Comparison of ENCODE assay signal across 13 mouse cellular contexts in the genomic region with DNA sequence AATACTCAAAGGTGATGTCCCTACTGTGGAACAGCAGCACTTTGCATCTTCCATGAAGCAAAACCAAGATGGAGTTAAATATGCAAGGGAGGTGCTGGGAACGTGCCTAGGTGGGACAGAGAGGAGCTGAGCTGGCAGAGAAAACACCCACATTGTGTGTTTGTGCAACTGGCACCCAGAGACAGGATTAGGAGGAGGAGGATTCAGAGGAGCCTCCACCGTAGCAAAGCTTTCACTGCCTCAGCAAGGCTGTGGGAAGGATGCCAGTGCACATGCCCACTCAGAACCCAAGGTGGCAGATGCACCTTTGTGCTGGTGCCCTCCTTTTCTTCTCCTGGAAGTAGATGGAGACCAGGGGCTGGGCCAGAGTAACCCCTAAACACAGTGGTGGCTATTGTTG. TPM values are rescaled to one million over a fixed set of nuclear protein-coding genes. Genes with fewer than 3 reads are reported as not detected.
A peak's percentile ranks its signal among the peaks of the same experiment; 100 is the strongest.
DNase-seq lines count a peak whose midpoint lies in the region.
"Had no signal": no experiment of that assay in that cellular context is flagged by ENCODE, and none has a peak within 500 bp of the region (broad histone marks: within the 10 kb centered on the region; RNA-seq: fewer than 3 reads in every experiment).

No protein-coding gene starts in this region.

- peak; percentile 51 to 70 for DNase-seq in frontal cortex, adult 2 months (ENCODE audit: extremely low spot score in 1 of 2, low spot score in 1 of 2)
- DNase-seq in frontal cortex, postnatal 10 days (ENCODE audit: low spot score in 2 of 2) = no peak
- DNase-seq in frontal cortex, postnatal 36 days (ENCODE audit: low spot score in 2 of 2) = peak; percentile 55 to 64
- DNase-seq in left cerebral cortex, adult 9 months (ENCODE audit: low spot score in 2 of 2) = peak; percentile 23 to 67
- peak; percentile 40 for DNase-seq in right cerebral cortex, postnatal 14 days
- DNase-seq in urinary bladder, adult 18-20 months (ENCODE audit: low spot score in 2 of 2) = no peak
- DNase-seq in T-cell, adult 2 months (ENCODE audit: low spot score) = no peak
- DNase-seq: cerebellum, adult 9-10 months; heart, postnatal 14 days; kidney, postnatal 4 days; lung, adult 18-20 months; lung, postnatal 14 days; thymus, postnatal 4 days had no signal

RNA-seq across cellular contexts. Expression of a gene that starts 40.3 kb away (rescaled TPM):
- 7.9 and 8.4 TPM in 2 replicates for polyA plus RNA-seq in frontal cortex, adult 2 months (2012; rRNA removed)

Comparison
In these comparisons a context has a peak if more than half of its experiments do, and no peak if none do; other contexts are left out.
1. DNase-seq: peak in frontal cortex, adult 2 months (2 of 2), frontal cortex, postnatal 36 days (2 of 2), left cerebral cortex, adult 9 months (2 of 2) and right cerebral cortex, postnatal 14 days (single experiment); none in frontal cortex, postnatal 10 days (0 of 2), urinary bladder, adult 18-20 months (0 of 2) and T-cell, adult 2 months (single experiment).